In genomic region chr2:6436085-6436950, GRCm38 (mm10) we compare ENCODE assay signal across 10 mouse cellular contexts.
DNase-seq lines count a peak whose midpoint lies in the region; ATAC-seq lines count a peak whose summit lies in the region.
"Had no signal": no experiment of that assay in that cellular context is flagged by ENCODE, and none has a peak within 500 bp of the region (broad histone marks: within the 10 kb centered on the region; RNA-seq: fewer than 3 reads in every experiment).

No protein-coding gene starts in this region.

- H3K9me3 ChIP-seq in forebrain, embryonic 16.5 days (ENCODE audit: control insufficient read depth, low read length) = no peaks in the 10 kb centered on the region
- no peaks in the 10 kb centered on the region for H3K9me3 ChIP-seq in intestine, embryonic 14.5 days (ENCODE audit: control insufficient read depth, low read length)
- H3K9me3 ChIP-seq in limb, embryonic 15.5 days = no peaks in the 10 kb centered on the region
- H3K9me3 ChIP-seq in midbrain, embryonic 15.5 days = no peaks in the 10 kb centered on the region
- H3K9me3 ChIP-seq: embryonic facial prominence, embryonic 12.5 days had no signal

- H3K36me3 ChIP-seq in forebrain, embryonic 16.5 days (ENCODE audit: control insufficient read depth, insufficient read depth) = peaks cover 13% of the 10 kb centered on the region
- peaks cover 50% of the 10 kb centered on the region for H3K36me3 ChIP-seq in intestine, embryonic 14.5 days (ENCODE audit: control insufficient read depth, insufficient read depth, low read length)
- H3K36me3 ChIP-seq in limb, embryonic 15.5 days = peaks cover 38% of the 10 kb centered on the region
- 0 out of 2 replicates have a peak, but pooled peaks cover 3% of the 10 kb centered on the region for H3K36me3 ChIP-seq in midbrain, embryonic 15.5 days (replicated peaks)

- H3K4me3 ChIP-seq in forebrain, embryonic 16.5 days (replicated peaks; ENCODE audit: low read length) = no peak overlapping the region
- no peak overlapping the region for H3K4me3 ChIP-seq in intestine, embryonic 14.5 days (ENCODE audit: low read depth, low read length)
- no peak overlapping the region for H3K4me3 ChIP-seq in limb, embryonic 15.5 days
- no peak overlapping the region for H3K4me3 ChIP-seq in midbrain, embryonic 15.5 days
- H3K4me3 ChIP-seq: embryonic facial prominence, embryonic 12.5 days; myocyte had no signal

- no peaks in the 10 kb centered on the region for H3K4me1 ChIP-seq in forebrain, embryonic 16.5 days (replicated peaks; ENCODE audit: control insufficient read depth, insufficient read depth, low read length)
- no peaks in the 10 kb centered on the region for H3K4me1 ChIP-seq in intestine, embryonic 14.5 days (replicated peaks; ENCODE audit: control insufficient read depth, insufficient read depth, low read length)
- no peaks in the 10 kb centered on the region for H3K4me1 ChIP-seq in limb, embryonic 15.5 days
- H3K4me1 ChIP-seq in midbrain, embryonic 15.5 days = no peaks in the 10 kb centered on the region
- H3K4me1 ChIP-seq: embryonic facial prominence, embryonic 12.5 days had no signal

- ATAC-seq in forebrain, embryonic 16.5 days = peak; percentile 84
- ATAC-seq in intestine, embryonic 14.5 days (replicated peaks; ENCODE audit: low FRiP score, low TSS enrichment, low read depth) = 0 out of 2 replicates have a peak, but pooled peaks have one; percentile 77
- peak; percentile 65; the same call in 1 of the 2 replicates for ATAC-seq in limb, embryonic 15.5 days (ENCODE audit: insufficient number of reproducible peaks, low FRiP score, low TSS enrichment, low read depth)
- peak; percentile 86 for ATAC-seq in midbrain, embryonic 15.5 days (replicated peaks)

- WGBS in forebrain, embryonic 16.5 days = 81% methylated on average over 16 of the region's 16 CpGs
- 75% methylated on average over 16 of the region's 16 CpGs for WGBS in intestine, embryonic 14.5 days
- 68% methylated on average over 16 of the region's 16 CpGs for WGBS in limb, embryonic 15.5 days
- WGBS in midbrain, embryonic 15.5 days = 88% methylated on average over 16 of the region's 16 CpGs

- H3K9ac ChIP-seq in forebrain, embryonic 16.5 days (replicated peaks; ENCODE audit: low read depth, low read length) = no peak overlapping the region
- no peak overlapping the region for H3K9ac ChIP-seq in intestine, embryonic 14.5 days (ENCODE audit: low read length)
- no peak overlapping the region for H3K9ac ChIP-seq in limb, embryonic 15.5 days
- no peak overlapping the region for H3K9ac ChIP-seq in midbrain, embryonic 15.5 days
- H3K9ac ChIP-seq: embryonic facial prominence, embryonic 12.5 days had no signal

- peak; percentile 52 for DNase-seq in right cerebral cortex, adult 18-20 months
- DNase-seq in right cerebral cortex, postnatal 36 days (ENCODE audit: low spot score in 2 of 2) = no peak
- peak; percentile 27 for DNase-seq in cerebellum, adult 11 months
- peak; percentile 64 for DNase-seq in intestine, embryonic 14.5 days (ENCODE audit: low spot score)
- peak; percentile 23 for DNase-seq in thymus, postnatal 0 days (ENCODE audit: low spot score)

- no peaks in the 10 kb centered on the region for H3K27me3 ChIP-seq in forebrain, embryonic 16.5 days (replicated peaks; ENCODE audit: control insufficient read depth, insufficient read depth, low read length)
- no peaks in the 10 kb centered on the region for H3K27me3 ChIP-seq in intestine, embryonic 14.5 days (replicated peaks; ENCODE audit: control insufficient read depth, insufficient read depth, low read length)
- H3K27me3 ChIP-seq in limb, embryonic 15.5 days = no peaks in the 10 kb centered on the region
- H3K27me3 ChIP-seq in midbrain, embryonic 15.5 days (replicated peaks) = no peaks in the 10 kb centered on the region
- H3K27me3 ChIP-seq: embryonic facial prominence, embryonic 12.5 days had no signal

- H3K27ac ChIP-seq in forebrain, embryonic 16.5 days (ENCODE audit: low read length) = no peak overlapping the region
- no peak overlapping the region for H3K27ac ChIP-seq in intestine, embryonic 14.5 days (ENCODE audit: low read depth)
- H3K27ac ChIP-seq in limb, embryonic 15.5 days = no peak overlapping the region
- H3K27ac ChIP-seq in midbrain, embryonic 15.5 days = no peak overlapping the region
- H3K27ac ChIP-seq: embryonic facial prominence, embryonic 12.5 days had no signal

- no peak overlapping the region for H3K4me2 ChIP-seq in forebrain, embryonic 16.5 days (ENCODE audit: low read length)
- H3K4me2 ChIP-seq in intestine, embryonic 14.5 days (ENCODE audit: low read length) = no peak overlapping the region
- H3K4me2 ChIP-seq in limb, embryonic 15.5 days = no peak overlapping the region
- no peak overlapping the region for H3K4me2 ChIP-seq in midbrain, embryonic 15.5 days
- H3K4me2 ChIP-seq: embryonic facial prominence, embryonic 12.5 days had no signal

Comparison
In these comparisons a context has a peak if more than half of its experiments do, and no peak if none do; other contexts are left out.
1. DNase-seq: peak in right cerebral cortex, adult 18-20 months (single experiment), cerebellum, adult 11 months (single experiment), intestine, embryonic 14.5 days (single experiment) and thymus, postnatal 0 days (single experiment); none in right cerebral cortex, postnatal 36 days (0 of 2).
2. Peak in every context shown above with its lines, with median percentiles within 50 percentile points of each other: ATAC-seq.